Mouse (Mus musculus) lung, embryonic 14.5 days (tissue): Measurements from ENCODE around the gene Syn2. TPM values are rescaled to one million over a fixed set of nuclear protein-coding genes. Genes with fewer than 3 reads are reported as not detected.

Source experiments
- ATAC-seq: fragments of 200-750 bp; cut with Nextera tagmentation; 2 replicates; pipeline ENCODE4 v1.8.0; 2017; ENCODE audit warnings: mild to moderate bottlenecking, moderate TSS enrichment, moderate library complexity; ENCODE audit not compliant: insufficient read depth
- DNase-seq: peaks from one replicate; pipeline ENCODE4 v3.0.0-alpha.2; 2015
- H3K27ac ChIP-seq: fragments of 300-500 bp; sonication (generic); 2 replicates; pipeline ENCODE4 v1.5.1; 2014; ENCODE audit warnings: low read depth, mild to moderate bottlenecking, moderate library complexity
- H3K27me3 ChIP-seq: fragments of 300-500 bp; sonication (generic); 2 replicates; pipeline ENCODE4 v1.6.1; 2014; ENCODE audit warnings: low read length, control low read depth; ENCODE audit not compliant: insufficient read depth
- H3K36me3 ChIP-seq: fragments of 300-500 bp; sonication (generic); 2 replicates; pipeline ENCODE4 v1.6.1; 2014; ENCODE audit warnings: control low read depth; ENCODE audit not compliant: insufficient read depth
- H3K4me1 ChIP-seq: fragments of 300-500 bp; sonication (generic); 2 replicates; pipeline ENCODE4 v1.6.1; 2014; ENCODE audit warnings: antibody characterized with exemption, control low read depth; ENCODE audit not compliant: insufficient read depth
- H3K4me2 ChIP-seq: fragments of 300-500 bp; sonication (generic); 2 replicates; pipeline ENCODE4 v1.6.1; 2014; ENCODE audit warnings: mild to moderate bottlenecking
- H3K4me3 ChIP-seq: fragments of 300-500 bp; sonication (generic); 2 replicates; pipeline ENCODE4 v1.5.1; 2014; ENCODE audit warnings: low read depth, low read length
- H3K9ac ChIP-seq: fragments of 300-500 bp; sonication (generic); 2 replicates; pipeline ENCODE4 v1.6.1; 2014
- H3K9me3 ChIP-seq: fragments of 300-500 bp; sonication (generic); 2 replicates; pipeline ENCODE4 v1.6.1; 2016; ENCODE audit warnings: low read depth, low read length, control low read depth
- CTCF ChIP-seq: IDR thresholded peaks from 2 replicates; pipeline ENCODE4 v1.5.1; 2016; ENCODE audit warnings: antibody characterized with exemption, low read depth
- WGBS: fragments of 180-500 bp; shearing (Covaris S2); extraction: QIAGEN DNeasy Blood & Tissue Kit; methylation state at CpG from one replicate; pipeline ENCODE4 v1.1.7; 2014; 5-methylcytosine and 5-hydroxymethylcytosine counted together
- polyA plus RNA-seq: library from polyadenylated mRNA; unstranded; fragments of >200 nt; fragmentation: Nextera tagmentation; extraction: Ambion mirVana; gene quantifications from 2 replicates; pipeline ENCODE4 v1.2.1, GENCODE M21; 2014

Gene Syn2
- polyA plus RNA-seq, 1 experiment from 2014 or later: 0.72 TPM

GRCm38 (mm10) chr6:115274705-115275104 is 140.0 kb downstream of the Syn2 start:
- Histone ChIP-seq H3K4me3 (no peak overlapping the region), H3K9ac (no peak overlapping the region), H3K27me3 (no peaks in the 10 kb centered on the region), H3K27ac (peak overlapping the region; percentile 61; the same call in 1 of the 2 replicates), H3K36me3 (no peaks in the 10 kb centered on the region), H3K4me2 (no peak overlapping the region), H3K9me3 (no peaks in the 10 kb centered on the region), H3K4me1 (peaks cover 5% of the 10 kb centered on the region)
- peak; percentile 46 for DNase-seq
- 51% methylated on average over 9 of the region's 9 CpGs for WGBS
- no peak for ATAC-seq
- TF ChIP-seq CTCF: no peak

- Histone ChIP-seq H3K27me3 (no peaks in the 10 kb centered on the region), H3K4me1 (peaks cover 5% of the 10 kb centered on the region), H3K9ac (no peak overlapping the region), H3K4me2 (no peak overlapping the region), H3K27ac (peak overlapping the region; percentile 5; the same call in 1 of the 2 replicates), H3K4me3 (no peak overlapping the region), H3K36me3 (no peaks in the 10 kb centered on the region), H3K9me3 (no peaks in the 10 kb centered on the region)
- ATAC-seq (no peak), DNase-seq (no peak)
- no peak for TF ChIP-seq CTCF
- WGBS: 75% methylated on average over 10 of the region's 10 CpGs
Measured at GRCm38 (mm10) chr6:115275116-115275815, 140.6 kb downstream of the Syn2 start.

GRCm38 (mm10) chr6:115278086-115278485 is 143.4 kb downstream of the Syn2 start:
- H3K27ac ChIP-seq: no peak overlapping the region
- no peaks in the 10 kb centered on the region for H3K27me3 ChIP-seq
- no peak overlapping the region for H3K4me2 ChIP-seq
- H3K9ac ChIP-seq: no peak overlapping the region
- H3K9me3 ChIP-seq: no peaks in the 10 kb centered on the region
- no peaks in the 10 kb centered on the region for H3K36me3 ChIP-seq
- 61% methylated on average over 8 of the region's 8 CpGs for WGBS
- DNase-seq: no peak
- no peak overlapping the region for H3K4me3 ChIP-seq
- no peaks in the 10 kb centered on the region for H3K4me1 ChIP-seq
- TF ChIP-seq CTCF: no peak
- ATAC-seq: no peak

GRCm38 (mm10) chr6:115279639-115280038 is 144.9 kb downstream of the Syn2 start:
- no peaks in the 10 kb centered on the region for H3K27me3 ChIP-seq
- no peak overlapping the region for H3K9ac ChIP-seq
- ATAC-seq (no peak), DNase-seq (no peak)
- no peaks in the 10 kb centered on the region for H3K36me3 ChIP-seq
- H3K9me3 ChIP-seq: no peaks in the 10 kb centered on the region
- no peak for TF ChIP-seq CTCF
- H3K4me3 ChIP-seq: no peak overlapping the region
- WGBS: 45% methylated on average over 2 of the region's 2 CpGs
- H3K27ac ChIP-seq: no peak overlapping the region
- H3K4me2 ChIP-seq: no peak overlapping the region
- no peaks in the 10 kb centered on the region for H3K4me1 ChIP-seq

GRCm38 (mm10) chr6:115284153-115284552 is 149.5 kb downstream of the Syn2 start:
- H3K36me3 ChIP-seq: no peaks in the 10 kb centered on the region
- H3K27ac ChIP-seq: no peak overlapping the region
- H3K27me3 ChIP-seq: no peaks in the 10 kb centered on the region
- no peaks in the 10 kb centered on the region for H3K9me3 ChIP-seq
- H3K4me1 ChIP-seq: no peaks in the 10 kb centered on the region
- 89% methylated on average over 2 of the region's 2 CpGs for WGBS
- DNase-seq (no peak), ATAC-seq (no peak)
- no peak overlapping the region for H3K4me3 ChIP-seq
- no peak overlapping the region for H3K4me2 ChIP-seq
- no peak for TF ChIP-seq CTCF
- H3K9ac ChIP-seq: no peak overlapping the region

GRCm38 (mm10) chr6:115286441-115286840 is 151.7 kb downstream of the Syn2 start:
- TF ChIP-seq CTCF: no peak
- Histone ChIP-seq H3K4me1 (no peaks in the 10 kb centered on the region), H3K36me3 (no peaks in the 10 kb centered on the region), H3K9ac (no peak overlapping the region), H3K4me2 (no peak overlapping the region), H3K9me3 (no peaks in the 10 kb centered on the region), H3K27me3 (no peaks in the 10 kb centered on the region), H3K27ac (no peak overlapping the region), H3K4me3 (no peak overlapping the region)
- ATAC-seq: no peak
- DNase-seq: no peak
- 59% methylated on average over 6 of the region's 6 CpGs for WGBS

GRCm38 (mm10) chr6:115288223-115288622 is 153.5 kb downstream of the Syn2 start:
- no peak overlapping the region for H3K9ac ChIP-seq
- H3K9me3 ChIP-seq: no peaks in the 10 kb centered on the region
- no peak overlapping the region for H3K4me3 ChIP-seq
- TF ChIP-seq CTCF: no peak
- DNase-seq (no peak), ATAC-seq (no peak)
- H3K27ac ChIP-seq: no peak overlapping the region
- no peaks in the 10 kb centered on the region for H3K36me3 ChIP-seq
- no peaks in the 10 kb centered on the region for H3K27me3 ChIP-seq
- H3K4me2 ChIP-seq: no peak overlapping the region
- 84% methylated on average over 3 of the region's 3 CpGs for WGBS
- H3K4me1 ChIP-seq: no peaks in the 10 kb centered on the region

- Histone ChIP-seq H3K27me3 (no peaks in the 10 kb centered on the region), H3K27ac (no peak overlapping the region), H3K4me2 (no peak overlapping the region), H3K9me3 (no peaks in the 10 kb centered on the region), H3K4me3 (no peak overlapping the region), H3K9ac (no peak overlapping the region), H3K36me3 (no peaks in the 10 kb centered on the region), H3K4me1 (no peaks in the 10 kb centered on the region)
- no peak for DNase-seq
- 65% methylated on average over 5 of the region's 5 CpGs for WGBS
- no peak for ATAC-seq
- TF ChIP-seq CTCF: no peak
Measured at GRCm38 (mm10) chr6:115290561-115290960, 155.9 kb downstream of the Syn2 start.
